Mouse (Mus musculus): Measurements from ENCODE around the gene Gm5134. TPM values are rescaled to one million over a fixed set of nuclear protein-coding genes. Genes with fewer than 3 reads are reported as not detected.

Gm5134 gene
- polyA plus RNA-seq, 1 experiment from 2014 or later = not detected

GRCm38 (mm10) chr10:76034001-76034600 is 79.8 kb downstream of the Gm5134 start:
- Histone ChIP-seq H3K4me2 (ENCODE audit: low read length) (no peak overlapping the region), H3K9ac (replicated peaks; ENCODE audit: low read depth, low read length) (no peak overlapping the region), H3K9me3 (ENCODE audit: control insufficient read depth, low read length) (no peaks in the 10 kb centered on the region), H3K27me3 (replicated peaks; ENCODE audit: control insufficient read depth, insufficient read depth, low read length) (no peaks in the 10 kb centered on the region), H3K27ac (ENCODE audit: low read length) (no peak overlapping the region), H3K4me3 (replicated peaks; ENCODE audit: low read length) (no peak overlapping the region), H3K36me3 (ENCODE audit: control insufficient read depth, insufficient read depth) (peaks cover 11% of the 10 kb centered on the region; the same call in 1 of the 2 replicates), H3K4me1 (replicated peaks; ENCODE audit: control insufficient read depth, insufficient read depth, low read length) (peaks cover 11% of the 10 kb centered on the region)
- ATAC-seq = no peak
- whole genome bisulfite sequencing = 98% methylated on average over 8 of the region's 8 CpGs

- Histone ChIP-seq H3K4me1 (replicated peaks; ENCODE audit: control insufficient read depth, insufficient read depth, low read length) (peaks cover 11% of the 10 kb centered on the region), H3K4me3 (replicated peaks; ENCODE audit: low read length) (no peak overlapping the region), H3K27ac (ENCODE audit: low read length) (no peak overlapping the region), H3K9ac (replicated peaks; ENCODE audit: low read depth, low read length) (no peak overlapping the region), H3K9me3 (ENCODE audit: control insufficient read depth, low read length) (no peaks in the 10 kb centered on the region), H3K36me3 (ENCODE audit: control insufficient read depth, insufficient read depth) (peaks cover 22% of the 10 kb centered on the region), H3K27me3 (replicated peaks; ENCODE audit: control insufficient read depth, insufficient read depth, low read length) (no peaks in the 10 kb centered on the region), H3K4me2 (ENCODE audit: low read length) (no peak overlapping the region)
- ATAC-seq = no peak
Measured at GRCm38 (mm10) chr10:76035277-76035676, 81.0 kb downstream of the Gm5134 start.

DNA sequence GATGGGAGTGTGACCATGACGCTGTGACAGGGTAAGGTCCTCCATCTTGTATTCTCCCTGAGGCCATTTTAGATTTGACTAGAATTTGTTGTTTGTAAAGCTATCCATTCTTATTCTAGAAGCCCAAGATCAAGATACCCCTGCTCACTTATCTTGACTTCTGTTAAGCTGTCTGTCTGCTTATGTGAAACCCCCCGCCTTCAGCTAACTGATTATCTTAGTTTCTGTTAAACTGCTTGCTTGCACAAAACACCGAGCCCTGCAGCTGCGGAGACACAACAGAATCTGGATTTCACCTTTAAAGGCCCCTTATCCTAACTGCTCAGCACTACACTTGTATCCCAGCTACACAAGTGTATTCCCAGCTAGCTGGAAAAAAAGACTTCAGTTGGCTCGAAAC is 82.6 kb downstream of the Gm5134 start:
- no peak overlapping the region for H3K4me2 ChIP-seq (ENCODE audit: low read length)
- no peak overlapping the region for H3K27ac ChIP-seq (ENCODE audit: low read length)
- H3K4me3 ChIP-seq (replicated peaks; ENCODE audit: low read length) = no peak overlapping the region
- no peak for ATAC-seq
- H3K36me3 ChIP-seq (ENCODE audit: control insufficient read depth, insufficient read depth) = peaks cover 25% of the 10 kb centered on the region
- H3K27me3 ChIP-seq (replicated peaks; ENCODE audit: control insufficient read depth, insufficient read depth, low read length) = no peaks in the 10 kb centered on the region
- H3K9me3 ChIP-seq (ENCODE audit: control insufficient read depth, low read length) = no peaks in the 10 kb centered on the region
- no peak overlapping the region for H3K9ac ChIP-seq (replicated peaks; ENCODE audit: low read depth, low read length)
- peaks cover 9% of the 10 kb centered on the region for H3K4me1 ChIP-seq (replicated peaks; ENCODE audit: control insufficient read depth, insufficient read depth, low read length)
- WGBS = 96% methylated on average over 5 of the region's 5 CpGs

GRCm38 (mm10) chr10:76045343-76045742 is 91.0 kb downstream of the Gm5134 start:
- H3K9ac ChIP-seq (replicated peaks; ENCODE audit: low read depth, low read length) = no peak overlapping the region
- no peaks in the 10 kb centered on the region for H3K27me3 ChIP-seq (replicated peaks; ENCODE audit: control insufficient read depth, insufficient read depth, low read length)
- H3K4me1 ChIP-seq (replicated peaks; ENCODE audit: control insufficient read depth, insufficient read depth, low read length) = no peaks in the 10 kb centered on the region
- no peak for ATAC-seq
- no peak overlapping the region for H3K4me2 ChIP-seq (ENCODE audit: low read length)
- no peak overlapping the region for H3K27ac ChIP-seq (ENCODE audit: low read length)
- H3K9me3 ChIP-seq (ENCODE audit: control insufficient read depth, low read length) = no peaks in the 10 kb centered on the region
- peaks cover 3% of the 10 kb centered on the region; the same call in 1 of the 2 replicates for H3K36me3 ChIP-seq (ENCODE audit: control insufficient read depth, insufficient read depth)
- no peak overlapping the region for H3K4me3 ChIP-seq (replicated peaks; ENCODE audit: low read length)
- WGBS = 53% methylated on average over 5 of the region's 5 CpGs

DNA sequence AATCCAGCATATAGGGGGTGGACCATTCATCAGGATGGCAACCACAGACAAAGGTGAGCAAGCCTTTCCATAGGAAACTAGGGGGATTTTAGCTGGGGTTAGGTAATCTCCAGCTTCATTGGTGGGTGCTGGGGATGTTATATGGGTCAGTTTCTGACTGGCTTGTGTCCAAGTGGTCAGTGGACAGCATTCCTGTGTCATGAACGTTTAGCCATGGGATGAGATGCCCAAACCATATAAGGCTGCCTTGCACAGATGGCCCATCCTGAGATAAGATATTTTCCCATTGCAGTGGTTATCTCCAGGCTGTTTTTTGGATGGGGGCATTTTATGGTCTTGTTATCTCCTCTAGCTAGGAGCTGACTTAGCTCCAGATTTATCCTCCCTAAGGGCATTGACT is 92.4 kb downstream of the Gm5134 start:
- Histone ChIP-seq H3K9ac (replicated peaks; ENCODE audit: low read depth, low read length) (no peak overlapping the region), H3K36me3 (ENCODE audit: control insufficient read depth, insufficient read depth) (no peaks in the 10 kb centered on the region), H3K9me3 (ENCODE audit: control insufficient read depth, low read length) (no peaks in the 10 kb centered on the region), H3K4me1 (replicated peaks; ENCODE audit: control insufficient read depth, insufficient read depth, low read length) (no peaks in the 10 kb centered on the region), H3K27ac (ENCODE audit: low read length) (no peak overlapping the region), H3K4me3 (replicated peaks; ENCODE audit: low read length) (no peak overlapping the region), H3K27me3 (replicated peaks; ENCODE audit: control insufficient read depth, insufficient read depth, low read length) (no peaks in the 10 kb centered on the region), H3K4me2 (ENCODE audit: low read length) (no peak overlapping the region)
- 64% methylated on average over 1 of the region's 1 CpGs for WGBS
- ATAC-seq = no peak

DNA sequence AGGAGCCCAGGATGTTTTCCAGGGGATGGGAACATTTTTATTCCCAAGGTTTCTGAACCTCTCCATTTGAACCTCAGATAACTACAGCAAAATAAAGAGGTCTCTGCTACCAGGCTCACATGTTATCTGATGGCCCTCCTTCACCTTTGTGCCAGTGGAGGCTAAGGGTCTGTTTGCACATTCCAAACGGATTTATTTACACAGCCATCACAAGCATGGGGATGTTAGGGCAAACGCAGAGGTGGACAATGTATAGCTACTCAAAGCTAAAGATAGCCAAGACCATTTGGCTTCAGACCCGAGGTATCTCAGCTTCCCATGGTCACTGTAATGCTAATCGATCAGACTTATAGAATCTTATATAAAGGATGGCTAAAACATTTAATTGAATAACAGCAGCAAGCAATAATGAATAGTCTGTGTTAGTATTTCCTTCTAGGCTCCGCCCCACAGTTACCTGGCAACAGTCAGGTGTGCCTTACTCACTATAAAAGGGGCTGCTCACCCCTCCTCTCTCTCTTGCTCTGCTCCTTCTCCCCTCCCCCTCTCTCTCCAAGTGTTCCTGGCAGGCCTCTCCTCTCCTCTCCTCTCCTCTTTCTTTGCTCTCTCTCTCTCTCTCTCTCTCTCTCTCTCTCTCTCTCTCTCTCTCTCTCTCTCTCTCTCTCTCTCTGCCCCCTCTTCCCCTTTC is 93.0 kb downstream of the Gm5134 start:
- Histone ChIP-seq H3K27me3 (replicated peaks; ENCODE audit: control insufficient read depth, insufficient read depth, low read length) (no peaks in the 10 kb centered on the region), H3K4me1 (replicated peaks; ENCODE audit: control insufficient read depth, insufficient read depth, low read length) (no peaks in the 10 kb centered on the region), H3K4me3 (replicated peaks; ENCODE audit: low read length) (no peak overlapping the region), H3K9me3 (ENCODE audit: control insufficient read depth, low read length) (no peaks in the 10 kb centered on the region), H3K9ac (replicated peaks; ENCODE audit: low read depth, low read length) (no peak overlapping the region), H3K4me2 (ENCODE audit: low read length) (no peak overlapping the region), H3K36me3 (ENCODE audit: control insufficient read depth, insufficient read depth) (no peaks in the 10 kb centered on the region), H3K27ac (ENCODE audit: low read length) (no peak overlapping the region)
- no peak for ATAC-seq
- WGBS = 53% methylated on average over 5 of the region's 5 CpGs

GRCm38 (mm10) chr10:76048967-76049366 is 94.7 kb downstream of the Gm5134 start:
- no peak overlapping the region for H3K4me3 ChIP-seq (replicated peaks; ENCODE audit: low read length)
- H3K27me3 ChIP-seq (replicated peaks; ENCODE audit: control insufficient read depth, insufficient read depth, low read length) = no peaks in the 10 kb centered on the region
- no peak overlapping the region for H3K27ac ChIP-seq (ENCODE audit: low read length)
- no peak overlapping the region for H3K4me2 ChIP-seq (ENCODE audit: low read length)
- ATAC-seq = no peak
- no peak overlapping the region for H3K9ac ChIP-seq (replicated peaks; ENCODE audit: low read depth, low read length)
- 66% methylated on average over 6 of the region's 6 CpGs for WGBS
- H3K9me3 ChIP-seq (ENCODE audit: control insufficient read depth, low read length) = no peaks in the 10 kb centered on the region
- no peaks in the 10 kb centered on the region for H3K4me1 ChIP-seq (replicated peaks; ENCODE audit: control insufficient read depth, insufficient read depth, low read length)
- no peaks in the 10 kb centered on the region for H3K36me3 ChIP-seq (ENCODE audit: control insufficient read depth, insufficient read depth)

DNA sequence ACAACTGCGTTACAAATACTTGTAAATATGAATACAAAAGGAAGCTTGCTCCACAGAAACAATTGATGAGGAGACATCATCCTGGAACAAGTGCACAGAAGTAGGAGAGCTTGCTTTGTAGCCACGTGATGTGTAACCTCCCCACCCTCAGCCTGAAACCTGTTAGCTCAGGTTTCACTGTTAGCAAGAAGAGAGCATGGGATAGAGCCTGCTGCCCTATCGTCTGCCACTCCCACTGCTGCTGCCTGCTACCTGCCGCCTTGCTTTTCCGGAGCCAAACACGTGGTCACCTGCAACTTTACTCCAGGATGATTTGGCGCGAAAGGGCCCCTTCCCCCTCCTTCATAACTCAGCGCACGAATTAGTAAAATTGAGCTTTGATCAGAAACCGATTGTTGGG is 97.5 kb downstream of the Gm5134 start:
- no peak for ATAC-seq
- 85% methylated on average over 11 of the region's 11 CpGs for WGBS
- Histone ChIP-seq H3K4me1 (replicated peaks; ENCODE audit: control insufficient read depth, insufficient read depth, low read length) (no peaks in the 10 kb centered on the region), H3K4me2 (ENCODE audit: low read length) (no peak overlapping the region), H3K27ac (ENCODE audit: low read length) (no peak overlapping the region), H3K9me3 (ENCODE audit: control insufficient read depth, low read length) (no peaks in the 10 kb centered on the region), H3K4me3 (replicated peaks; ENCODE audit: low read length) (no peak overlapping the region), H3K9ac (replicated peaks; ENCODE audit: low read depth, low read length) (no peak overlapping the region), H3K36me3 (ENCODE audit: control insufficient read depth, insufficient read depth) (no peaks in the 10 kb centered on the region), H3K27me3 (replicated peaks; ENCODE audit: control insufficient read depth, insufficient read depth, low read length) (no peaks in the 10 kb centered on the region)
